Mouse (Mus musculus) hindbrain, embryonic 12.5 days (tissue): ENCODE data around the gene Slc13a3. TPM values are rescaled to one million over a fixed set of nuclear protein-coding genes. Genes with fewer than 3 reads are reported as not detected.

Source experiments
- ATAC-seq: fragments of 200-750 bp; cut with Nextera tagmentation; 2 replicates; pipeline ENCODE4 v1.8.0; 2017; ENCODE audit warnings: moderate TSS enrichment; ENCODE audit not compliant: low FRiP score
- H3K27ac ChIP-seq: fragments of 300-500 bp; sonication (generic); 2 replicates; pipeline ENCODE4 v1.5.1; 2016; ENCODE audit warnings: mild to moderate bottlenecking
- H3K27me3 ChIP-seq: fragments of 300-500 bp; sonication (generic); 2 replicates; pipeline ENCODE4 v1.6.1; 2016; ENCODE audit warnings: mild to moderate bottlenecking
- H3K36me3 ChIP-seq: fragments of 300-500 bp; sonication (generic); 2 replicates; pipeline ENCODE4 v1.6.1; 2016; ENCODE audit warnings: mild to moderate bottlenecking
- H3K4me1 ChIP-seq: fragments of 300-500 bp; sonication (generic); 2 replicates; pipeline ENCODE4 v1.6.1; 2016
- H3K4me2 ChIP-seq: fragments of 300-500 bp; sonication (generic); replicated peaks from 2 replicates; pipeline ENCODE4 v1.6.1; 2016; ENCODE audit warnings: mild to moderate bottlenecking
- H3K4me3 ChIP-seq: fragments of 300-500 bp; sonication (generic); 2 replicates; pipeline ENCODE4 v1.5.1; 2016; ENCODE audit warnings: mild to moderate bottlenecking
- H3K9ac ChIP-seq: fragments of 300-500 bp; sonication (generic); 2 replicates; pipeline ENCODE4 v1.6.1; 2016; ENCODE audit warnings: mild to moderate bottlenecking, moderate library complexity
- H3K9me3 ChIP-seq: fragments of 300-500 bp; sonication (generic); replicated peaks from 2 replicates; pipeline ENCODE4 v1.6.1; 2016; ENCODE audit warnings: mild to moderate bottlenecking
- WGBS: fragments of 180-500 bp; shearing (Covaris S2); methylation state at CpG from one replicate; pipeline ENCODE4 v1.1.7; 2016; 5-methylcytosine and 5-hydroxymethylcytosine counted together
- polyA plus RNA-seq: library from polyadenylated mRNA; unstranded; fragments of >200 nt; fragmentation: Nextera tagmentation; extraction: Ambion mirVana; gene quantifications from 2 replicates; pipeline ENCODE4 v1.2.1, GENCODE M21; 2016

Slc13a3 gene
- polyA plus RNA-seq, 1 experiment from 2014 or later: 1.2 TPM

DNA sequence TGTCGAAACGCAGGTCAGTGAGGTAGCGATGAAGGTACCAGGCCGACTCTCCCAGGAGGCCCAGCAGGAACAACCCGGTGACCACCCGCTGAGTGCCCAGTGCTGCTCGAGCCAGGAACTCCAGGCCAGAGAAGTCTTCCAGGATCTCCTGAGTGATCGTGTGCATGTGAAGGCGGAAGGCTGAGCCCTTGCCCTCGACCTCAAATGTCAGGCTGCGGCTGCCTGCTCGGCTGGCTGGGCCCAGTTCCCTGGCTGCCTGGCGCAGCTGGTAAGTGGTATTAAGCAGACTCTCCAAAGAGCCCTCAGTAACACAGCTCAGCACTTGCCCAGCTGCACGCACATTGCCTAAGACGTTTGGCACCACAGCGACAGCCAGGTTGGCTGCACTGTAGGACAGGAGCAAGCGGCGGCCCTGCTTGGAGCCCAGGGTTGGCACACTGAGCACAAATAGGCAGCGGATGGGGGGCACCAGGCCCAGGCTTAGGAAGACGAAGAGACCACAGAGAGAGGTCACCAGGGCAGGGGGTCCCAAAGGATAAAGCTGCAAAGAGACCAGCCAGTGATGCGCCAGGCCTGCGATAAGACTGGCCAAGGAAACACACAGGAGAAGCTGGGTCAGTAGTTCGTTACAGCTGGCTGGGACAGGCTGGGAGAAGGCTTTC lies 75.4 kb downstream of the Slc13a3 start:
- peaks cover 2% of the 10 kb centered on the region; the same call in 1 of the 2 replicates for H3K27me3 ChIP-seq
- no peak overlapping the region; the same call in 1 of the 2 replicates for H3K9ac ChIP-seq
- 0 out of 2 replicates have a peak, but pooled peaks cover 2% of the 10 kb centered on the region for H3K9me3 ChIP-seq
- ATAC-seq: 0 out of 2 replicates have a peak, but pooled peaks have one; percentile 36
- no peak overlapping the region for H3K4me3 ChIP-seq
- H3K27ac ChIP-seq: peak overlapping the region; percentile 77
- WGBS: 61% methylated on average over 23 of the region's 23 CpGs
- no peaks in the 10 kb centered on the region for H3K36me3 ChIP-seq
- H3K4me2 ChIP-seq: no peak overlapping the region
- peaks cover 23% of the 10 kb centered on the region for H3K4me1 ChIP-seq

- Histone ChIP-seq H3K4me3 (no peak overlapping the region), H3K27me3 (peaks cover 2% of the 10 kb centered on the region; the same call in 1 of the 2 replicates), H3K4me2 (0 out of 2 replicates have a peak overlapping the region, but pooled peaks have one; percentile 17), H3K36me3 (no peaks in the 10 kb centered on the region), H3K9me3 (0 out of 2 replicates have a peak, but pooled peaks cover 2% of the 10 kb centered on the region), H3K4me1 (peaks cover 23% of the 10 kb centered on the region), H3K9ac (no peak overlapping the region; the same call in 1 of the 2 replicates), H3K27ac (peak overlapping the region; percentile 77)
- ATAC-seq: peak; percentile 60
- 35% methylated on average over 20 of the region's 20 CpGs for WGBS
Observed at GRCm38 (mm10) chr2:165396831-165397501, 76.1 kb downstream of the Slc13a3 start.

GRCm38 (mm10) chr2:165392156-165392555 lies 80.9 kb downstream of the Slc13a3 start:
- Histone ChIP-seq H3K9me3 (0 out of 2 replicates have a peak, but pooled peaks cover 2% of the 10 kb centered on the region), H3K4me1 (peaks cover 13% of the 10 kb centered on the region), H3K36me3 (no peaks in the 10 kb centered on the region), H3K27ac (no peak overlapping the region), H3K9ac (no peak overlapping the region), H3K4me2 (no peak overlapping the region), H3K4me3 (no peak overlapping the region), H3K27me3 (no peaks in the 10 kb centered on the region)
- 80% methylated on average over 4 of the region's 4 CpGs for WGBS
- ATAC-seq: no peak

- H3K4me1 ChIP-seq: peaks cover 12% of the 10 kb centered on the region
- H3K9ac ChIP-seq: no peak overlapping the region
- H3K36me3 ChIP-seq: peaks cover 3% of the 10 kb centered on the region; the same call in 1 of the 2 replicates
- ATAC-seq: no peak
- H3K4me2 ChIP-seq: no peak overlapping the region
- no peaks in the 10 kb centered on the region for H3K27me3 ChIP-seq
- H3K27ac ChIP-seq: no peak overlapping the region
- 0 out of 2 replicates have a peak, but pooled peaks cover 2% of the 10 kb centered on the region for H3K9me3 ChIP-seq
- WGBS: 16% methylated on average over 8 of the region's 8 CpGs
- H3K4me3 ChIP-seq: no peak overlapping the region
Observed at GRCm38 (mm10) chr2:165391561-165391960, 81.5 kb downstream of the Slc13a3 start.

DNA sequence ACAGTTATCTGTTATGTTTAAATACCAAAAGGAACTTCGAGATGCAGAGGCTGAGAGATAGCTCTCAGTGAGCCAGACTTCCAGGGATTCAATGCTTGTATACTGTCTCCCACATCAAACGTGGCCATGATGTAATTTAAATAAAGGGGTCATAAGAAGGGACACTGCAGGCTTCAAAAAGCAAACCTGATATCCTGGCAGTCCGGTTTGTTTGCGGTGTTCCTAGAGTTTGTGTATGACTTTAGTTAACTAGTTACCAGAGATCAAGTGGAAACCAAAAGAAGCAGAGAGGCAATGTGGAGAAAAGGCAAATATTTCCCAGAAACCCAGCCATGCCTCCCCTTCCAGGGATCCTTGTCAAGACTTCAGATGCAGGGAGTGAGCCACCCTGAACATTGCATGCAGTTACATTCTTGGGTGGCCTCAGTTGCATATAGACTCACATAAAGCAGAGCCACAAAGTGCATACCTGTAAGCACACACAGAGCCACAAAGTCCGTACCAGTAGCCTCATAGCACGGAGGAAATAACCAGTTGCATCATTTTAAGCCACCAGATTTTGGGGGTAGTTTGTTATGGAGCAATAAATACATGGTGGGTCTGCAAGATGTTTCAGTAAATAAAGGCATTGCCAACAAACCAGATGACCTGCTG lies 83.6 kb downstream of the Slc13a3 start:
- Histone ChIP-seq H3K9ac (no peak overlapping the region), H3K9me3 (0 out of 2 replicates have a peak, but pooled peaks cover 2% of the 10 kb centered on the region)
- 82% methylated on average over 6 of the region's 6 CpGs for WGBS

GRCm38 (mm10) chr2:165387844-165388495 lies 85.1 kb downstream of the Slc13a3 start, which contains the start of gene Zfp334:
Gene Zfp334, minus strand, starts transcription at chr2:165388259.
- Histone ChIP-seq H3K4me1 (peaks cover 16% of the 10 kb centered on the region), H3K9ac (peak within 1 kb of the TSS; percentile 93), H3K36me3 (peaks cover 38% of the 10 kb centered on the region), H3K4me3 (peak within 1 kb of the TSS; percentile 82), H3K27ac (peak within 1 kb of the TSS; percentile 92), H3K27me3 (no peaks in the 10 kb centered on the region), H3K9me3 (no peaks in the 10 kb centered on the region), H3K4me2 (peak within 1 kb of the TSS; percentile 82)
- peak; percentile 89 for ATAC-seq
- WGBS: under 1% methylated on average over 40 of the region's 40 CpGs

More for the DNA sequence above, 83.6 kb downstream of the Slc13a3 start:
- Histone ChIP-seq H3K4me2 (no peak overlapping the region), H3K27me3 (no peaks in the 10 kb centered on the region), H3K4me1 (peaks cover 16% of the 10 kb centered on the region), H3K27ac (no peak overlapping the region), H3K4me3 (no peak overlapping the region), H3K36me3 (peaks cover 24% of the 10 kb centered on the region)
- ATAC-seq: no peak

GRCm38 (mm10) chr2:165387370-165387769 lies 85.7 kb downstream of the Slc13a3 start:
- H3K9ac ChIP-seq: peak overlapping the region; percentile 93
- peaks cover 16% of the 10 kb centered on the region for H3K4me1 ChIP-seq
- no peak for ATAC-seq
- H3K4me2 ChIP-seq: peak overlapping the region; percentile 82
- H3K27me3 ChIP-seq: no peaks in the 10 kb centered on the region
- WGBS: 9% methylated on average over 4 of the region's 4 CpGs
- no peaks in the 10 kb centered on the region for H3K9me3 ChIP-seq
- H3K27ac ChIP-seq: peak overlapping the region; percentile 92
- H3K36me3 ChIP-seq: peaks cover 44% of the 10 kb centered on the region
- H3K4me3 ChIP-seq: peak overlapping the region; percentile 82

DNA sequence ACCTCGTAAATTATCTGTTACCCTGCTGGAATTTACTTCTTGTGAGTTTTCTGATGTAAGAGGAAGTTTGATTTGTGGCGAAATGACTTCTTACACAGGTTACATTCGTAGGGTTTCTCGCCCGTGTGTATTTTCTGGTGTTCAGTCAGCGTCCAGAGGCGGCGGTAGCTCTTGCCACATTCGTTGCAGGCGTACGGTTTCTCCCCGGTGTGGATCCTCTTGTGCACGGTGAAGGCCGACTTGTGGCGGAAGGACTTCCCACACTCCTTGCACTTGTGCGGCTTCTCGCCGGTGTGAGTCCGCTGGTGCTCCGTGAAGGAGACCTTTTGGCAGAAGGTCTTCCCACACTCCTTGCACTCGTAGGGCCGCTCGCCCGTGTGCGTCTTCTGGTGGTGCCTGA lies 93.0 kb downstream of the Slc13a3 start:
- ATAC-seq: no peak
- Histone ChIP-seq H3K36me3 (peaks cover 96% of the 10 kb centered on the region), H3K4me3 (no peak overlapping the region), H3K4me1 (peaks cover 14% of the 10 kb centered on the region), H3K9me3 (peaks cover 8% of the 10 kb centered on the region), H3K27ac (no peak overlapping the region), H3K9ac (no peak overlapping the region), H3K27me3 (no peaks in the 10 kb centered on the region), H3K4me2 (no peak overlapping the region)
- WGBS: 95% methylated on average over 25 of the region's 25 CpGs

DNA sequence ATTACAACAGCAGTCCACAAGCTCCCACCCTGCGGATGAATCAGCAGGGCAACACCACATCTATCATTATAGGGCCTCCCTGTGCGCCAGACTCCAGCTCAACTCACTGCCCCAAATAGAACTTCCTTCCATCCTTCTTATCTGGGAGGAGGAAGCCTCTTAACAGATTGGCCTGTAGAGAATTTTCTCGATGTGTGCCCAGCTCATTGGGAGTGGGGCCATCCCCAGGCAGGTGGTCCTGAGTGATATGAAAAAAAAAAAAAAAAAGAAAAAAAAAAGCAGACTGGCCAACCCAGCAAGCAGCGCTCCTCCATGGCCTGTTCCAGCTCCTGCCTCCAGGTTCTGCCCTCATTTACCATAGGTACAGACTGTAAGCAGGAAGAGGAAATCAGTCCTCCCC lies 97.0 kb downstream of the Slc13a3 start:
- Histone ChIP-seq H3K9me3 (peaks cover 7% of the 10 kb centered on the region), H3K36me3 (peaks cover 64% of the 10 kb centered on the region)
- WGBS: 86% methylated on average over 4 of the region's 4 CpGs

DNA sequence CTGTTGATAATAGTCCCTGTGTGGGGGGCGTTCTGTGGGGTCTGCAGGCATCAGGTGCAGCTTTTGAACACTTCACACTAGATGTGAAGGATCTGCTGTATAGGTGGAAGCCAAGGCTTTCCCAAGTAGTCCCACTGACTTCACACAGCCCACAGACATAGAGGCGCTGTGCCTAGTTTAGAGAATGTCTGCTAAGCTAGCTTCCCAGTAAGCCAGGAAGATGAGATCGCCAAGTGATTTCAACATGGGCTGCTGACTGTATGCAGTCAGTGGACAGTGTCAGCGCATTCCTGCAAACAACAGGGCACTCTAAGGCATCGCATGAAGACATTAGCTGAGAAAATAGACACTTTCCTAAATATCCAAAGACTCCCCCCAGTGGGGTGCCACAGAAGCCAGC lies 97.6 kb downstream of the Slc13a3 start:
- Histone ChIP-seq H3K36me3 (peaks cover 59% of the 10 kb centered on the region), H3K27me3 (no peaks in the 10 kb centered on the region), H3K4me3 (no peak overlapping the region), H3K4me2 (no peak overlapping the region), H3K9me3 (peaks cover 2% of the 10 kb centered on the region; the same call in 1 of the 2 replicates), H3K4me1 (peaks cover 11% of the 10 kb centered on the region), H3K27ac (no peak overlapping the region), H3K9ac (no peak overlapping the region)
- no peak for ATAC-seq
- WGBS: 84% methylated on average over 5 of the region's 5 CpGs

More for the DNA sequence above, 97.0 kb downstream of the Slc13a3 start:
- Histone ChIP-seq H3K27me3 (no peaks in the 10 kb centered on the region), H3K27ac (no peak overlapping the region), H3K9ac (no peak overlapping the region), H3K4me1 (peaks cover 11% of the 10 kb centered on the region), H3K4me3 (no peak overlapping the region), H3K4me2 (no peak overlapping the region)
- ATAC-seq: no peak

DNA sequence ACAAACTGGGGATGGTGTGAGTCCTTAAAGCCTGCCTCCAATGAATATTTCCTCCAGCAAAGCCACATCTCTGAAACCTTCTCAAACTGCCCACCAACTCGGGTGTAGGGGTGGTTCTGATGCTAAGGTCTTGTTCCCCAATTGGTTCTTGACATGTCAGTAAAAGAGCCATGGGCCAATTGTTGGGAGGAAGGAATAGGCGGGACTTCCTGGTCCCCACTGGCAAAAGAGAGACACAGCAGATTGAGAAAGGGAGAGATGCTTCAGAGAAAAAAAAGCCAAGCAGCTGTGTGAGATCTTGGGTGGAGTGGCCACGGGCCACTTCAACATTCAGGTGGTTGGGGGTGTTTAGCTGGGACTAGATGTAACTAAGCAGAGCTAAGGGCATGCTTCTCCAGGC lies 102.0 kb downstream of the Slc13a3 start:
- no peak overlapping the region for H3K4me3 ChIP-seq
- no peak for ATAC-seq
- no peaks in the 10 kb centered on the region; the same call in 1 of the 2 replicates for H3K9me3 ChIP-seq
- peaks cover 22% of the 10 kb centered on the region for H3K4me1 ChIP-seq
- peak overlapping the region; percentile 12; the same call in 1 of the 2 replicates for H3K27ac ChIP-seq
- no peaks in the 10 kb centered on the region for H3K27me3 ChIP-seq
- H3K36me3 ChIP-seq: peaks cover 17% of the 10 kb centered on the region
- no peak overlapping the region for H3K9ac ChIP-seq
- WGBS: 26% methylated on average over 3 of the region's 3 CpGs
- 0 out of 2 replicates have a peak overlapping the region, but pooled peaks have one; percentile 25 for H3K4me2 ChIP-seq
